Mouse (Mus musculus) brain, embryonic 14.5 days (tissue): ENCODE data around the gene C1ql4.
A peak's percentile ranks its signal among the peaks of the same experiment; 100 is the strongest.

Experiments used
- CTCF ChIP-seq: fragments of 200-500 bp; IDR thresholded peaks from 2 replicates; pipeline ENCODE4 v1.5.1; 2012; ENCODE audit warnings: inconsistent platforms, mild to moderate bottlenecking, moderate library complexity, borderline replicate concordance; ENCODE audit not compliant: insufficient read depth, insufficient read length; ENCODE audit errors: extremely low read depth
- POLR2A ChIP-seq: fragments of 200-500 bp; IDR thresholded peaks from 2 replicates; pipeline ENCODE4 v1.6.1; 2012; ENCODE audit warnings: mild to moderate bottlenecking, inconsistent platforms, borderline replicate concordance; ENCODE audit not compliant: poor library complexity, insufficient read depth, insufficient read length, severe bottlenecking; ENCODE audit errors: extremely low read depth

DNA sequence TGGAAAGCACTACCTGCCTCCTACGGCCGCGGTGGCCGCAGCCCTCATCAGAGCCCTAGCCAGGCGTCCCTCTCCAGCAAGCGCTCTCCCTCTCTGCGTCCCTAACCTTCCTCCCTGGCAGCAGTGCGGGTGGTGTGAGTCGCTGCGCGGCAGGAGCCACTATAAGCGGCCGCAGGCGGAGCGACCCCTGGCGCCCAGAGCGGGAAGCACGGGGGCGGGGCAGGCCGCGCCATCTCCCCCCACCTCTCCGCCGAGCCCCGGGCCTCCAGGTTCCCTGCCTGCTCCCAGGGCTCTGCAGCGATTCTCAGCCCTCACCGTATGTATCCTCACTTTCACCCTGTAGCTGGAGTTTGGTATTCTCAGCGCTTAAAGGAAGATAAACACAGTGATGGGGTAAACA, 675 bp upstream of the C1ql4 start:
- TF ChIP-seq POLR2A, result no peak
- TF ChIP-seq CTCF, result peak; percentile 79
